Mouse (Mus musculus) ES-E14 (cell line): ENCODE measurements around the gene Gm5168. TPM values are rescaled to one million over a fixed set of nuclear protein-coding genes. Genes with fewer than 3 reads are reported as not detected.
"Not testable (repeated sequence)": the region's sequence is repeated elsewhere in the genome, so short reads cannot be mapped to it uniquely, and the experiment has no call there.

ENCODE experiments used
- DNase-seq: peaks from one replicate; pipeline ENCODE4 v3.0.0-alpha.2; 2013; ENCODE audit warnings: low read depth, low spot score
- H3K27ac ChIP-seq: 2 replicates; pipeline ENCODE4 v1.5.1; 2012; ENCODE audit warnings: low read depth, mild to moderate bottlenecking, low read length, moderate library complexity, mixed read lengths; ENCODE audit not compliant: poor library complexity, insufficient read depth, severe bottlenecking
- H3K36me3 ChIP-seq: 2 replicates; pipeline ENCODE4 v1.6.1; 2012; ENCODE audit warnings: mild to moderate bottlenecking, low read length, moderate library complexity, mixed read lengths; ENCODE audit not compliant: control insufficient read depth, poor library complexity, insufficient read depth, severe bottlenecking
- H3K4me1 ChIP-seq, 2 experiments: fragments of 150-350 bp in 1 of 2; sonication (generic) in 1 of 2; 2 replicates each; pipeline ENCODE4 v1.6.1; 2012; ENCODE audit warnings: low read length in 2 of 2, mild to moderate bottlenecking in 1 of 2, mixed read lengths in 1 of 2; ENCODE audit not compliant: control insufficient read depth in 2 of 2, insufficient read depth in 2 of 2, poor library complexity in 1 of 2
- H3K4me3 ChIP-seq, 2 experiments: fragments of 150-350 bp in 1 of 2; sonication (generic) in 1 of 2; 2 replicates each; pipeline ENCODE4 v1.5.1; 2012; ENCODE audit warnings: low read length in 2 of 2, low read depth in 1 of 2, mild to moderate bottlenecking in 1 of 2, mixed read lengths in 1 of 2; ENCODE audit not compliant: insufficient read depth in 1 of 2, poor library complexity in 1 of 2, severe bottlenecking in 1 of 2
- H3K9ac ChIP-seq: 2 replicates; pipeline ENCODE4 v1.6.1; 2012; ENCODE audit warnings: low read depth, mild to moderate bottlenecking, low read length, mixed read lengths; ENCODE audit not compliant: poor library complexity, insufficient read depth, severe bottlenecking
- H3K9me3 ChIP-seq: fragments of 150-350 bp; sonication (generic); 2 replicates; pipeline ENCODE4 v1.6.1; 2012; ENCODE audit warnings: low read depth, mild to moderate bottlenecking, low read length; ENCODE audit not compliant: control insufficient read depth, insufficient read depth
- in situ Hi-C, 2 experiments: fragments of 600-800 bp; cut with MboI; formaldehyde crosslinking; loops; one replicate each; pipeline ENCODE4 v1.15.1; 2025; ENCODE audit warnings: low sequenced_read_pairs in 2 of 2, inconsistent platforms in 1 of 2; ENCODE audit not compliant: unreplicated experiment in 2 of 2
- total RNA-seq: library from RNA; depleted of rRNA; stranded (reverse); fragments of 300-350 nt; gene quantifications from 2 replicates; pipeline ENCODE4 v1.2.3, GENCODE M21; 2012; rRNA removed

Gm5168 gene
- not detected in 2 replicates for total RNA-seq

- H3K9ac ChIP-seq, H3K9me3 ChIP-seq, in situ Hi-C loops, H3K36me3 ChIP-seq, H3K4me1 ChIP-seq, H3K4me3 ChIP-seq, H3K27ac ChIP-seq, DNase-seq: not testable (repeated sequence)
Observed at GRCm38 (mm10) chrX:26050941-26051340, at the start of gene Gm5168. Gene Gm5168 (minus strand): TSS chrX:26051041.

Other genes with a start within 250 kb of the Gm5168 start
- gene Gm2012, start 180.3 kb upstream of the Gm5168 start, total RNA-seq, result not detected in 2 replicates